Mouse (Mus musculus) CH12.LX (cell line): ENCODE data around the gene 2210408I21Rik. TPM values are rescaled to one million over a fixed set of nuclear protein-coding genes. Genes with fewer than 3 reads are reported as not detected.

ENCODE experiments used
- DNase-seq: peaks from one replicate; pipeline ENCODE4 v3.0.0-alpha.2; 2013; ENCODE audit errors: extremely low read depth
- H3K27ac ChIP-seq: 2 replicates; pipeline ENCODE4 v1.5.1; 2012; ENCODE audit warnings: low read depth, mild to moderate bottlenecking, control low read depth, moderate library complexity; ENCODE audit not compliant: insufficient read depth
- H3K27me3 ChIP-seq: replicated peaks from 2 replicates; pipeline ENCODE3; 2012; ENCODE audit warnings: inconsistent platforms
- H3K36me3 ChIP-seq, 2 experiments: replicated peaks in 1 of 2; 2 replicates each; pipeline versions ENCODE3 to v1.6.1; 2012; ENCODE audit warnings: inconsistent platforms in 1 of 2, low read length in 1 of 2, mild to moderate bottlenecking in 1 of 2, mixed read lengths in 1 of 2, moderate library complexity in 1 of 2; ENCODE audit not compliant: control insufficient read depth in 1 of 2, insufficient read depth in 1 of 2
- H3K4me1 ChIP-seq, 2 experiments: 2 replicates each; pipeline ENCODE4 v1.6.1; 2012; ENCODE audit warnings: inconsistent platforms in 1 of 2, moderate library complexity in 1 of 2; ENCODE audit not compliant: insufficient read depth in 2 of 2, control insufficient read depth in 1 of 2
- H3K4me2 ChIP-seq: 2 replicates; pipeline ENCODE4 v1.6.1; 2012; ENCODE audit warnings: low read depth, mild to moderate bottlenecking, control low read depth; ENCODE audit not compliant: poor library complexity, insufficient read depth, severe bottlenecking
- H3K4me3 ChIP-seq, 3 experiments: fragments of 150-350 bp in 1 of 3; sonication (generic) in 1 of 3; replicated peaks in 1 of 3; 2 replicates each; pipeline versions ENCODE3 to v1.5.1; 2011 to 2012; ENCODE audit warnings: low read depth in 2 of 3, low read length in 2 of 3, mild to moderate bottlenecking in 2 of 3, moderate library complexity in 2 of 3, control low read depth in 1 of 3, improper control_type of control experiment in 1 of 3, inconsistent platforms in 1 of 3, mixed read lengths in 1 of 3; ENCODE audit not compliant: poor library complexity in 1 of 3
- H3K79me2 ChIP-seq: replicated peaks from 2 replicates; pipeline ENCODE4 v1.6.1; 2012; ENCODE audit warnings: mild to moderate bottlenecking, moderate library complexity; ENCODE audit not compliant: control insufficient read depth, poor library complexity, insufficient read depth, severe bottlenecking; ENCODE audit errors: extremely low read depth
- H3K9ac ChIP-seq: 2 replicates; pipeline ENCODE4 v1.6.1; 2012; ENCODE audit warnings: low read depth, mild to moderate bottlenecking, control low read depth, moderate library complexity; ENCODE audit not compliant: insufficient read depth
- H3K9me3 ChIP-seq: replicated peaks from 2 replicates; pipeline ENCODE3; 2012; ENCODE audit warnings: low read length, inconsistent platforms, mixed read lengths
- CTCF ChIP-seq, 2 experiments: IDR thresholded peaks in 1 of 2; conservative IDR thresholded peaks in 1 of 2; 2 replicates each; pipeline ENCODE4 v1.5.1; 2011 to 2012; ENCODE audit warnings: low read depth in 2 of 2, low read length in 2 of 2, improper control_type of control experiment in 1 of 2, inconsistent platforms in 1 of 2, mild to moderate bottlenecking in 1 of 2, moderate library complexity in 1 of 2
- E2F4 ChIP-seq: IDR thresholded peaks from 2 replicates; pipeline ENCODE4 v1.6.1; 2011; ENCODE audit warnings: low read depth, low read length, improper control_type of control experiment; ENCODE audit not compliant: insufficient replicate concordance
- GABPA ChIP-seq: IDR thresholded peaks from 2 replicates; pipeline ENCODE4 v1.6.1; 2012; ENCODE audit warnings: low read depth, low read length, improper control_type of control experiment, inconsistent platforms; ENCODE audit not compliant: insufficient replicate concordance
- HCFC1 ChIP-seq: IDR thresholded peaks from 2 replicates; pipeline ENCODE4 v1.6.1; 2012; ENCODE audit warnings: low read depth, mild to moderate bottlenecking, inconsistent platforms, low read length, improper control_type of control experiment
- IRF4 ChIP-seq: IDR thresholded peaks from 2 replicates; pipeline ENCODE4 v1.6.1; 2014; ENCODE audit warnings: low read depth, mild to moderate bottlenecking, inconsistent platforms, low read length, improper control_type of control experiment
- KAT2A ChIP-seq: IDR thresholded peaks from 2 replicates; pipeline ENCODE4 v1.6.1; 2012; ENCODE audit warnings: low read length, improper control_type of control experiment, inconsistent platforms; ENCODE audit not compliant: insufficient replicate concordance
- PAX5 ChIP-seq: IDR thresholded peaks from 2 replicates; pipeline ENCODE4 v1.6.1; 2012; ENCODE audit warnings: low read length, inconsistent platforms, mixed read lengths
- RAD21 ChIP-seq: IDR thresholded peaks from 2 replicates; pipeline ENCODE4 v1.6.1; 2011; ENCODE audit warnings: low read depth, mild to moderate bottlenecking, low read length, improper control_type of control experiment, moderate library complexity
- SMC3 ChIP-seq: IDR thresholded peaks from 2 replicates; pipeline ENCODE4 v1.6.1; 2011; ENCODE audit warnings: low read depth, low read length, improper control_type of control experiment
- TCF12 ChIP-seq: IDR thresholded peaks from 2 replicates; pipeline ENCODE4 v1.6.1; 2014; ENCODE audit warnings: low read depth, mild to moderate bottlenecking, inconsistent platforms, low read length, improper control_type of control experiment
- ZC3H11A ChIP-seq: IDR thresholded peaks from 2 replicates; pipeline ENCODE4 v1.6.1; 2012; ENCODE audit warnings: low read depth, mild to moderate bottlenecking, inconsistent platforms, low read length, improper control_type of control experiment
- ZMIZ1 ChIP-seq: IDR thresholded peaks from 2 replicates; pipeline ENCODE4 v1.6.1; 2012; ENCODE audit warnings: low read depth, mild to moderate bottlenecking, inconsistent platforms, low read length, improper control_type of control experiment
- dilution Hi-C: fragments of 300-500 bp; cut with MboI; formaldehyde crosslinking; loops from 2 replicates; pipeline ENCODE4 v1.14.3; 2020; ENCODE audit warnings: low sequenced_read_pairs; ENCODE audit not compliant: extremely low pct_unique_long_range_greater_than_20kb, extremely low pct_ligation_motif_present
- in situ Hi-C: fragments of 300-500 bp; cut with MboI; formaldehyde crosslinking; loops from 3 replicates; pipeline ENCODE4 v1.14.3; 2019; ENCODE audit warnings: low sequenced_read_pairs, low pct_ligation_motif_present, low pct_unique_long_range_greater_than_20kb, mixed read lengths
- polyA plus RNA-seq: library from polyadenylated mRNA; unstranded; fragments of >175 nt; gene quantifications from 2 replicates; pipeline ENCODE4 v1.2.1, GENCODE M21; 2012; ENCODE audit warnings: low read depth; ENCODE audit not compliant: insufficient read length
- total RNA-seq, 2 experiments: library from RNA; depleted of rRNA; stranded (reverse); fragments of 300-350 nt in 1 of 2; fragments of >200 nt in 1 of 2; gene quantifications; 2 replicates each; pipeline ENCODE4 v1.2.3; 2012 to 2014

Gene 2210408I21Rik
- total and polyA plus RNA-seq, 3 experiments, result 5.6 to 14.7 (median 7.7) TPM

DNA sequence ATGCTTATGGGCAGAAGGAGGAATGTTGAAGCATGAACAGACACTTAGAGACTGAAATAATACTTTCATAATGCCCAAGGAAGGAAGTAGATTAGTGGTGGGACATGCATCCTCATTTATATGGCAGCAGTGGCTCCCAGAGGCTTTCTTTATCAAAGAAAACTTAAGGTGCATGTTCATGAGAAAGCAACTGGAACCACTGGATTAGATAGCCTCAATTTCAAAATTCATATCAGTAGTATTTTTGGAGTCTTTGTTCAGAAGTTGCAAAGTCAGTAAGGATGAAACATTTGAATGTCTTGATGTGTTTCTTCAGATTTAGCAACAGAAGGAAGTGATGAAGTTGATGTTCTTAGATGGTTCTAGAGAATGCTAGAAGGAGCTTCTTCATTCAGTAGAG, 77.9 kb downstream of the 2210408I21Rik start:
- no peaks in the 10 kb centered on the region for H3K79me2 ChIP-seq

DNA sequence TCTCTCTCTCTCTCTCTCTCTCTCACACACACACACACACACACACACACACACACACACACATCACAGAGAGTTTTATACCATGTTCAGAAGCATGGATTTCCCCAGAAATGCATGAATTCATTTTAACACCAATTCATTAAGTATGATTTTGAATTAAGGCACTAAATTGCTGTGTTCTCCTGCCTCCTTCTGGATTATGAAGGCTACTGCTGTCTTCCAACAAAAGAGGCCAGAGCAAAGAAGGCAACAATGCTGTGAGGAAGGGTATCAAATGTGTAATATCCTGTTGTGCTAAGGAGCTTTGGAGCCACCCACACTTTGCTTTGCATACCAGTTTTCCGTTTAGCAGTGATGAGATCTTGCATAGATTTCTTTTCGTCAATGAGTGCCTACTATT, 80.1 kb downstream of the 2210408I21Rik start:
- Histone ChIP-seq H3K4me2 (no peak overlapping the region), H3K79me2 (no peaks in the 10 kb centered on the region)
- TF ChIP-seq GABPA (no peak), E2F4 (no peak), SMC3 (peak; percentile 85), ZMIZ1 (no peak), HCFC1 (no peak), TCF12 (no peak), IRF4 (no peak), CTCF (conservative IDR thresholded peaks at IDR 0.05 in 1 of 2, IDR thresholded peaks at IDR 0.05 in 1 of 2; ENCODE audit: low read depth in 2 of 2, low read length in 2 of 2) (peak; percentile 33 to 74), RAD21 (peak; percentile 80), ZC3H11A (peak; percentile 24; the same call in 1 of the 2 replicates)
- TF ChIP-seq, all 38 proteins: peak for 4
- Histone ChIP-seq H3K9ac (no peak overlapping the region), H3K4me1 (peaks cover 0 to 14% of the 10 kb centered on the region in 2 experiments; a peak in 2 of 4 replicates), H3K4me3 (no peak overlapping the region), H3K27me3 (no peaks in the 10 kb centered on the region), H3K9me3 (no peaks in the 10 kb centered on the region), H3K27ac (no peak overlapping the region), H3K36me3 (peaks cover 0 to 2% of the 10 kb centered on the region in 2 experiments)
- peak; percentile 31 for DNase-seq
- dilution Hi-C loops (no loop called here), in situ Hi-C loops (loop anchor here (10.0 to 25.0 kb wide), 2 partner anchors 81 to 378 kb away; partner anchors contain the start of genes 2210408I21Rik and Slf1)

More for the DNA sequence above, 77.9 kb downstream of the 2210408I21Rik start:
- dilution Hi-C loops, result no loop called here
- Histone ChIP-seq H3K9me3 (no peaks in the 10 kb centered on the region), H3K27me3 (no peaks in the 10 kb centered on the region), H3K27ac (no peak overlapping the region), H3K36me3 (no peaks in the 10 kb centered on the region), H3K4me3 (no peak overlapping the region), H3K4me2 (no peak overlapping the region), H3K4me1 (peaks cover 0 to 14% of the 10 kb centered on the region in 2 experiments; a peak in 2 of 4 replicates), H3K9ac (no peak overlapping the region)
- in situ Hi-C loops, result loop anchor here (10.0 to 25.0 kb wide), 2 partner anchors 78 to 376 kb away; partner anchors contain the start of genes 2210408I21Rik and Slf1
- no peak for DNase-seq
- TF ChIP-seq PAX5 (no peak), RAD21 (peak; percentile 0), KAT2A (no peak)

DNA sequence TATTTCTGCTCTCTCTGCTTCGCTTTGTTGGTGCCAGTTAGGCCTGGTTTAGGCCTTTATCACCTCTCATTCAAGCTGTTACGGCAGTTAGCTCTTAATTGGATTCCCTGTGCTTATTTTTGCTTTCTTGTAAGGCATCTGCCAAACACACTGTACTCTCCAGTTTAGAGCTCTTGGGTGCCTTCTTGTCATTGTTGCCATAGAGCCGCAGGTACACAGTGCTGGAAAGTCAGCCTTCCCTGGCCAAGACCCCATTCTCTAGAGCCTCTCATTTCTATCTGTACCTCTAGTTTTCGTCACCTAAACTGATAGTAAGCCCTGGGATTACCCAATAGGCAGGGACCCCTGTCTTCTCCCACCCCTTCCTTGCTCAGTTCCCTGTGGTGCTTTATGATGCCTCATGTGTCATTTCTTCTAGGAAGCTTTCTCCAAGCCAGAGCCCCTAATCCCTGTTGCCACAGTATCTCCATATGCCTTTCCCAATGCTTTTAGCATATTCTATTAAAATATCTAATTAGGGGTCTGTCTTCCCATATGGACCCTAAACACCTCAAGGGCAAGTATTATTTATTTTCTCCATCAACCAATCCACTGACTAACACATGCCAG, 82.4 kb downstream of the 2210408I21Rik start:
- H3K36me3 ChIP-seq, result peaks cover 0 to 2% of the 10 kb centered on the region in 2 experiments
- no peak overlapping the region for H3K4me3 ChIP-seq
- no peak for TF ChIP-seq TCF12
- H3K79me2 ChIP-seq, result no peaks in the 10 kb centered on the region
- no peaks in the 10 kb centered on the region for H3K9me3 ChIP-seq
- dilution Hi-C loops, result no loop called here
- H3K4me1 ChIP-seq, result peaks cover 0 to 12% of the 10 kb centered on the region in 2 experiments; a peak in 2 of 4 replicates
- no peak overlapping the region for H3K4me2 ChIP-seq
- no peak overlapping the region for H3K9ac ChIP-seq
- DNase-seq, result no peak
- in situ Hi-C loops, result loop anchor here (10.0 to 25.0 kb wide), 2 partner anchors 83 to 380 kb away; partner anchors contain the start of genes 2210408I21Rik and Slf1
- no peaks in the 10 kb centered on the region for H3K27me3 ChIP-seq
- no peak overlapping the region for H3K27ac ChIP-seq
